Mouse (Mus musculus): ENCODE data around the gene Gpatch1. TPM values are rescaled to one million over a fixed set of nuclear protein-coding genes. Genes with fewer than 3 reads are reported as not detected.

Gene Gpatch1
- polyA plus RNA-seq (2014; fragmentation: Nextera tagmentation; extraction: Ambion mirVana): 20.0 and 21.4 TPM in 2 replicates

GRCm38 (mm10) chr7:35317729-35318609 is at the start of gene Gpatch1:
Gene Gpatch1 (minus strand): TSS chr7:35318440.
- Histone ChIP-seq H3K36me3 (ENCODE audit: control insufficient read depth, insufficient read depth, low read length) (no peaks in the 10 kb centered on the region), H3K27ac (ENCODE audit: low read depth, low read length) (no peak within 1 kb of the TSS), H3K4me2 (ENCODE audit: low read depth) (peak within 1 kb of the TSS; percentile 67), H3K9me3 (ENCODE audit: control insufficient read depth, low read length) (no peaks in the 10 kb centered on the region), H3K4me3 (ENCODE audit: low read depth, low read length) (peak within 1 kb of the TSS; percentile 63), H3K9ac (ENCODE audit: low read length) (peak within 1 kb of the TSS; percentile 58), H3K27me3 (ENCODE audit: control insufficient read depth, insufficient read depth, low read length) (no peaks in the 10 kb centered on the region), H3K4me1 (ENCODE audit: control insufficient read depth, insufficient read depth, low read length) (peaks cover 6% of the 10 kb centered on the region; the same call in 1 of the 2 replicates)
- 2% methylated on average over 39 of the region's 39 CpGs for WGBS
- ATAC-seq (ENCODE audit: insufficient read depth, low FRiP score, low TSS enrichment) (peak; percentile 72; the same call in 1 of the 2 replicates), DNase-seq (ENCODE audit: low spot score) (peak; percentile 90)

- H3K27me3 ChIP-seq (ENCODE audit: control insufficient read depth, insufficient read depth, low read length): no peaks in the 10 kb centered on the region
- H3K4me1 ChIP-seq (ENCODE audit: control insufficient read depth, insufficient read depth, low read length): no peaks in the 10 kb centered on the region
- no peak overlapping the region for H3K4me3 ChIP-seq (ENCODE audit: low read depth, low read length)
- no peak overlapping the region for H3K27ac ChIP-seq (ENCODE audit: low read depth, low read length)
- no peaks in the 10 kb centered on the region for H3K36me3 ChIP-seq (ENCODE audit: control insufficient read depth, insufficient read depth, low read length)
- H3K9me3 ChIP-seq (ENCODE audit: control insufficient read depth, low read length): no peaks in the 10 kb centered on the region
- no peak overlapping the region for H3K9ac ChIP-seq (ENCODE audit: low read length)
- no peak overlapping the region for H3K4me2 ChIP-seq (ENCODE audit: low read depth)
- ATAC-seq (ENCODE audit: insufficient read depth, low FRiP score, low TSS enrichment) (no peak), DNase-seq (ENCODE audit: low spot score) (no peak)
- WGBS: 76% methylated on average over 12 of the region's 12 CpGs
Measured at GRCm38 (mm10) chr7:35365161-35365910, 47.1 kb upstream of the Gpatch1 start.

GRCm38 (mm10) chr7:35362868-35363267 is 44.6 kb upstream of the Gpatch1 start:
- no peak overlapping the region for H3K4me3 ChIP-seq (ENCODE audit: low read depth, low read length)
- no peaks in the 10 kb centered on the region for H3K36me3 ChIP-seq (ENCODE audit: control insufficient read depth, insufficient read depth, low read length)
- 82% methylated on average over 5 of the region's 5 CpGs for WGBS
- H3K4me1 ChIP-seq (ENCODE audit: control insufficient read depth, insufficient read depth, low read length): no peaks in the 10 kb centered on the region
- ATAC-seq (ENCODE audit: insufficient read depth, low FRiP score, low TSS enrichment): no peak
- no peak for DNase-seq (ENCODE audit: low spot score)
- H3K4me2 ChIP-seq (ENCODE audit: low read depth): no peak overlapping the region
- H3K27me3 ChIP-seq (ENCODE audit: control insufficient read depth, insufficient read depth, low read length): no peaks in the 10 kb centered on the region
- no peak overlapping the region for H3K27ac ChIP-seq (ENCODE audit: low read depth, low read length)
- no peaks in the 10 kb centered on the region for H3K9me3 ChIP-seq (ENCODE audit: control insufficient read depth, low read length)
- H3K9ac ChIP-seq (ENCODE audit: low read length): no peak overlapping the region

GRCm38 (mm10) chr7:35362253-35362652 is 44.0 kb upstream of the Gpatch1 start:
- ATAC-seq (ENCODE audit: insufficient read depth, low FRiP score, low TSS enrichment): no peak
- Histone ChIP-seq H3K4me2 (ENCODE audit: low read depth) (no peak overlapping the region), H3K27me3 (ENCODE audit: control insufficient read depth, insufficient read depth, low read length) (no peaks in the 10 kb centered on the region), H3K4me3 (ENCODE audit: low read depth, low read length) (no peak overlapping the region), H3K9me3 (ENCODE audit: control insufficient read depth, low read length) (no peaks in the 10 kb centered on the region), H3K9ac (ENCODE audit: low read length) (no peak overlapping the region), H3K36me3 (ENCODE audit: control insufficient read depth, insufficient read depth, low read length) (no peaks in the 10 kb centered on the region), H3K27ac (ENCODE audit: low read depth, low read length) (no peak overlapping the region), H3K4me1 (ENCODE audit: control insufficient read depth, insufficient read depth, low read length) (no peaks in the 10 kb centered on the region)
- WGBS: 84% methylated on average over 5 of the region's 5 CpGs
- no peak for DNase-seq (ENCODE audit: low spot score)

- Histone ChIP-seq H3K27me3 (ENCODE audit: control insufficient read depth, insufficient read depth, low read length) (no peaks in the 10 kb centered on the region), H3K9ac (ENCODE audit: low read length) (no peak overlapping the region), H3K9me3 (ENCODE audit: control insufficient read depth, low read length) (no peaks in the 10 kb centered on the region), H3K4me1 (ENCODE audit: control insufficient read depth, insufficient read depth, low read length) (no peaks in the 10 kb centered on the region), H3K4me3 (ENCODE audit: low read depth, low read length) (no peak overlapping the region), H3K36me3 (ENCODE audit: control insufficient read depth, insufficient read depth, low read length) (no peaks in the 10 kb centered on the region), H3K27ac (ENCODE audit: low read depth, low read length) (no peak overlapping the region), H3K4me2 (ENCODE audit: low read depth) (no peak overlapping the region)
- ATAC-seq (ENCODE audit: insufficient read depth, low FRiP score, low TSS enrichment) (no peak), DNase-seq (ENCODE audit: low spot score) (no peak)
- WGBS: 88% methylated on average over 12 of the region's 12 CpGs
Measured at GRCm38 (mm10) chr7:35357621-35358020, 39.4 kb upstream of the Gpatch1 start.

- H3K4me2 ChIP-seq (ENCODE audit: low read depth): no peak overlapping the region
- DNase-seq (ENCODE audit: low spot score) (no peak), ATAC-seq (ENCODE audit: insufficient read depth, low FRiP score, low TSS enrichment) (no peak)
- no peak overlapping the region for H3K4me3 ChIP-seq (ENCODE audit: low read depth, low read length)
- H3K9me3 ChIP-seq (ENCODE audit: control insufficient read depth, low read length): no peaks in the 10 kb centered on the region
- H3K36me3 ChIP-seq (ENCODE audit: control insufficient read depth, insufficient read depth, low read length): no peaks in the 10 kb centered on the region
- no peak overlapping the region for H3K27ac ChIP-seq (ENCODE audit: low read depth, low read length)
- 79% methylated on average over 5 of the region's 5 CpGs for WGBS
- H3K4me1 ChIP-seq (ENCODE audit: control insufficient read depth, insufficient read depth, low read length): no peaks in the 10 kb centered on the region
- no peak overlapping the region for H3K9ac ChIP-seq (ENCODE audit: low read length)
- no peaks in the 10 kb centered on the region for H3K27me3 ChIP-seq (ENCODE audit: control insufficient read depth, insufficient read depth, low read length)
Measured at GRCm38 (mm10) chr7:35355303-35355872, 37.1 kb upstream of the Gpatch1 start.

- no peak overlapping the region for H3K27ac ChIP-seq (ENCODE audit: low read depth, low read length)
- no peaks in the 10 kb centered on the region for H3K36me3 ChIP-seq (ENCODE audit: control insufficient read depth, insufficient read depth, low read length)
- H3K27me3 ChIP-seq (ENCODE audit: control insufficient read depth, insufficient read depth, low read length): no peaks in the 10 kb centered on the region
- no peaks in the 10 kb centered on the region for H3K4me1 ChIP-seq (ENCODE audit: control insufficient read depth, insufficient read depth, low read length)
- H3K9me3 ChIP-seq (ENCODE audit: control insufficient read depth, low read length): no peaks in the 10 kb centered on the region
- no peak overlapping the region for H3K4me2 ChIP-seq (ENCODE audit: low read depth)
- ATAC-seq (ENCODE audit: insufficient read depth, low FRiP score, low TSS enrichment): no peak
- no peak overlapping the region for H3K4me3 ChIP-seq (ENCODE audit: low read depth, low read length)
- 92% methylated on average over 15 of the region's 15 CpGs for WGBS
- DNase-seq (ENCODE audit: low spot score): no peak
- no peak overlapping the region for H3K9ac ChIP-seq (ENCODE audit: low read length)
Measured at GRCm38 (mm10) chr7:35353306-35353705, 35.1 kb upstream of the Gpatch1 start.

- H3K9me3 ChIP-seq (ENCODE audit: control insufficient read depth, low read length): no peaks in the 10 kb centered on the region
- no peak for ATAC-seq (ENCODE audit: insufficient read depth, low FRiP score, low TSS enrichment)
- no peaks in the 10 kb centered on the region for H3K4me1 ChIP-seq (ENCODE audit: control insufficient read depth, insufficient read depth, low read length)
- no peak for DNase-seq (ENCODE audit: low spot score)
- WGBS: 85% methylated on average over 3 of the region's 3 CpGs
- H3K27ac ChIP-seq (ENCODE audit: low read depth, low read length): no peak overlapping the region
- H3K4me2 ChIP-seq (ENCODE audit: low read depth): no peak overlapping the region
- H3K9ac ChIP-seq (ENCODE audit: low read length): no peak overlapping the region
- no peak overlapping the region for H3K4me3 ChIP-seq (ENCODE audit: low read depth, low read length)
- H3K27me3 ChIP-seq (ENCODE audit: control insufficient read depth, insufficient read depth, low read length): no peaks in the 10 kb centered on the region
- no peaks in the 10 kb centered on the region for H3K36me3 ChIP-seq (ENCODE audit: control insufficient read depth, insufficient read depth, low read length)
Measured at GRCm38 (mm10) chr7:35351155-35351554, 32.9 kb upstream of the Gpatch1 start.

All from neural tube, embryonic 11.5 days (tissue).